Mouse (Mus musculus) heart, postnatal 0 days (tissue): ENCODE data around the gene Rpp14. TPM values are rescaled to one million over a fixed set of nuclear protein-coding genes. Genes with fewer than 3 reads are reported as not detected.

Experiments used
- ATAC-seq: fragments of 200-750 bp; cut with Nextera tagmentation; 2 replicates; pipeline ENCODE4 v1.8.0; 2017; ENCODE audit warnings: low read depth, moderate number of reproducible peaks, moderate library complexity; ENCODE audit not compliant: insufficient read depth
- DNase-seq: peaks from one replicate; pipeline ENCODE4 v3.0.0-alpha.2; 2016; ENCODE audit warnings: low spot score
- H3K27ac ChIP-seq: fragments of 300-500 bp; sonication (generic); 2 replicates; pipeline ENCODE4 v1.5.1; 2014; ENCODE audit warnings: low read depth, mild to moderate bottlenecking
- H3K27me3 ChIP-seq: fragments of 300-500 bp; sonication (generic); 2 replicates; pipeline ENCODE4 v1.6.1; 2014; ENCODE audit warnings: low read length, mixed read lengths; ENCODE audit not compliant: control insufficient read depth, insufficient read depth
- H3K36me3 ChIP-seq: fragments of 300-500 bp; sonication (generic); replicated peaks from 2 replicates; pipeline ENCODE4 v1.6.1; 2014; ENCODE audit warnings: low read length, mixed read lengths; ENCODE audit not compliant: control insufficient read depth, insufficient read depth
- H3K4me1 ChIP-seq: fragments of 300-500 bp; sonication (generic); 2 replicates; pipeline ENCODE4 v1.6.1; 2014; ENCODE audit warnings: antibody characterized with exemption; ENCODE audit not compliant: control insufficient read depth, insufficient read depth
- H3K4me2 ChIP-seq: fragments of 300-500 bp; sonication (generic); 2 replicates; pipeline ENCODE4 v1.6.1; 2014; ENCODE audit warnings: low read depth, mild to moderate bottlenecking, low read length, moderate library complexity
- H3K4me3 ChIP-seq: fragments of 300-500 bp; sonication (generic); 2 replicates; pipeline ENCODE4 v1.5.1; 2014; ENCODE audit warnings: low read depth, low read length
- H3K9ac ChIP-seq: fragments of 300-500 bp; sonication (generic); replicated peaks from 2 replicates; pipeline ENCODE4 v1.6.1; 2014; ENCODE audit warnings: low read depth, low read length, mixed read lengths
- H3K9me3 ChIP-seq: fragments of 300-500 bp; sonication (generic); replicated peaks from 2 replicates; pipeline ENCODE4 v1.6.1; 2016; ENCODE audit warnings: low read length; ENCODE audit not compliant: control insufficient read depth
- CTCF ChIP-seq: IDR thresholded peaks from 2 replicates; pipeline ENCODE4 v1.5.1; 2016; ENCODE audit warnings: antibody characterized with exemption, control low read depth, low read depth
- EP300 ChIP-seq: IDR thresholded peaks from 2 replicates; pipeline ENCODE4 v1.6.1; 2016; ENCODE audit warnings: antibody characterized with exemption, low read depth
- WGBS: fragments of 180-500 bp; shearing (Covaris S2); extraction: QIAGEN DNeasy Blood & Tissue Kit; methylation state at CpG from one replicate; pipeline ENCODE4 v1.1.7; 2014; 5-methylcytosine and 5-hydroxymethylcytosine counted together
- polyA plus RNA-seq: library from polyadenylated mRNA; unstranded; fragments of >200 nt; fragmentation: Nextera tagmentation; extraction: Ambion mirVana; gene quantifications from 2 replicates; pipeline ENCODE4 v1.2.1, GENCODE M21; 2015
- total RNA-seq: library from RNA; depleted of rRNA; stranded (reverse); fragments of >200 nt; gene quantifications from 2 replicates; pipeline ENCODE4 v1.2.3, GENCODE M21; 2014; ENCODE audit warnings: low replicate concordance

Gene Rpp14
- total and polyA plus RNA-seq, 2 experiments from 2014 or later: 42.4 to 61.8 TPM

DNA sequence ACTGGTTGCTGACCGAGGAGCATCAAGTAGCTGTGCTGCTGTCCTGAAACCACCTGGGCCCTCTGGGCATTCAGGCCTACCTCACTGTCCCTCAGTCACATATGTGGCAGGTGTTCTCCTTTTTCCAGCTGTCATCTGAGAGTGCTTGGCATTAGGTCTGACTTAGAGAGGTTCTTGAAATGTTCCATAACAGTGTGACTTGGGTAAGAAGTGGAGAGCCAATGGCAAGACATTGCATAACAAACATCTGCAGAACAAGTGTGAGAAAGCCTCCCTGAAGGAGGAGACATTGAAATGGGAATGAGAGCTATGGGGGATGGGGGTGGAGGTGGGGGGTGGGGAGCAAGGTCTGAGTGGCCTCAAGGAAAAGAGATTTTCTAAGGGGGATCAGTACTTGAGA, 2.8 kb downstream of the Rpp14 start:
- TF ChIP-seq EP300 (no peak), CTCF (no peak)
- Histone ChIP-seq H3K4me2 (no peak overlapping the region), H3K27ac (no peak overlapping the region), H3K9ac (no peak overlapping the region), H3K36me3 (peaks cover 42% of the 10 kb centered on the region), H3K27me3 (no peaks in the 10 kb centered on the region), H3K9me3 (no peaks in the 10 kb centered on the region), H3K4me3 (no peak overlapping the region), H3K4me1 (0 out of 2 replicates have a peak, but pooled peaks cover 14% of the 10 kb centered on the region)
- ATAC-seq (no peak), DNase-seq (no peak)
- 100% methylated on average over 1 of the region's 1 CpGs for WGBS

DNA sequence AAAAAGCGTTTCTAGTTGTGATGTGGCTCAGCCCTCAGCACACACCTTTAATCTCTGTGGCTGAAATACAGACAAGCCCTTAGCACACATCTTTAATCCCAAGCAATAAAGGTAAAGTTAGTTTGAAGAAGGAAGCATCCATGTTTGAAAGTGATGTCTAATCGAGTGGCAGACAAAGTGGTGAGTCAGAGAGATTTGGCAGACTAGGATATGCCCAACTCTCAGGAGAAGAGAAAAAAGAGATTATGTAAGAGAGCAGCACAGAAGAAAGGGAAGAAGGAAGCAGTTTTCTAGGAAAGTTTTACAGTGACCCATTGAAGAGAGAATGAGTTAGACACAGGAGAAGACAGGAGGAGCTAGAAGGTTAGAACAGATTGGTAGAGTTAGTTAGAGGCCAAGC, 8.8 kb downstream of the Rpp14 start:
- Histone ChIP-seq H3K9me3 (no peaks in the 10 kb centered on the region), H3K4me1 (no peaks in the 10 kb centered on the region), H3K27ac (no peak overlapping the region), H3K27me3 (no peaks in the 10 kb centered on the region), H3K4me2 (no peak overlapping the region), H3K4me3 (no peak overlapping the region), H3K9ac (no peak overlapping the region), H3K36me3 (peaks cover 61% of the 10 kb centered on the region)
- no peak for TF ChIP-seq EP300
- no peak for TF ChIP-seq CTCF
- WGBS: 85% methylated on average over 2 of the region's 2 CpGs
- no peak for DNase-seq
- no peak for ATAC-seq

DNA sequence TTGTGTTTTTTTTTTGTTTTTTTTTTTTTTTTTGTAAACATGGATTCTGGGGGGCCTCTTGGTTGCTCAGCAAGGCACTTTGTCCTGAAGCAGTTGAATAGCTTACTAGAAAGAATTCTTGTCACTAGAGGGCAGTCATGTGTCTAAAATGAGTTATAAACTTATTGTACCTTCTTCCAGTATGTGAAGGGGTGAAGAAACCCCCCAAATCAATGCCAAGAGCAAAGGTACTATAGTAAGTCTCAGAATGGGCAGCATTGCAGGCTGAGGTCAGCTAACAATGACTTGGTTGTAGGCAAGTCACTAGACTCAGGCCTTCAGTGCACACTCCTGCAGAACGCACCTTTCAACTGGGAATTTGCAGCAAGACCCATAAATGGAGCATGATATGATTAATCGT, 12.4 kb downstream of the Rpp14 start:
- H3K36me3 ChIP-seq: peaks cover 35% of the 10 kb centered on the region
- no peaks in the 10 kb centered on the region; the same call in 1 of the 2 replicates for H3K4me1 ChIP-seq
- no peak overlapping the region for H3K9ac ChIP-seq
- H3K4me3 ChIP-seq: no peak overlapping the region
- no peaks in the 10 kb centered on the region for H3K27me3 ChIP-seq
- no peak overlapping the region for H3K4me2 ChIP-seq
- TF ChIP-seq CTCF (peak; percentile 57), EP300 (no peak)
- WGBS: 86% methylated on average over 2 of the region's 2 CpGs
- H3K27ac ChIP-seq: no peak overlapping the region
- DNase-seq: peak; percentile 75
- ATAC-seq: no peak
- no peaks in the 10 kb centered on the region for H3K9me3 ChIP-seq

DNA sequence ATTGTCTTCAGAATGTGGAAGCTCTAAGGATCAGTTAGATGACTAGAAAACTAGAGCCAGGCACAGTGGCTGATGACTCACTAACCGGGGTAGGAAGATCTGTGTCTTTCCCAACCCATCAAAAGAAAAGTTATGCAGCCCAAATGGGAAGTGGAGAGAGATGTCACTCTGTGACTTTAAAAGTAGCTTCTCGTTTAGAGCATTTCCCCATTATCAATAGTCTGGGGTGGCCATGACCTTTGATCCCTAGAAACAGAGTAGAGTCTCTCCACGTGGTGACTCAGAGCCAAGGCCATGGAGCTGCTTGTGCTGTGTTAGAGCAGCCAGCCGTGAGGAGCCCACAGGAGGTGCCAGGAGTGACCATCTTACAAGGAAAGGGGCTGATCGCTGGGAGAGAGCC, 13.3 kb downstream of the Rpp14 start:
- H3K4me3 ChIP-seq: no peak overlapping the region
- no peak overlapping the region for H3K9ac ChIP-seq
- peaks cover 30% of the 10 kb centered on the region for H3K36me3 ChIP-seq
- no peaks in the 10 kb centered on the region; the same call in 1 of the 2 replicates for H3K4me1 ChIP-seq
- no peak overlapping the region for H3K27ac ChIP-seq
- WGBS: 51% methylated on average over 5 of the region's 5 CpGs
- H3K4me2 ChIP-seq: no peak overlapping the region
- TF ChIP-seq CTCF (no peak), EP300 (no peak)
- ATAC-seq: no peak
- no peaks in the 10 kb centered on the region for H3K9me3 ChIP-seq
- no peaks in the 10 kb centered on the region for H3K27me3 ChIP-seq
- no peak for DNase-seq

DNA sequence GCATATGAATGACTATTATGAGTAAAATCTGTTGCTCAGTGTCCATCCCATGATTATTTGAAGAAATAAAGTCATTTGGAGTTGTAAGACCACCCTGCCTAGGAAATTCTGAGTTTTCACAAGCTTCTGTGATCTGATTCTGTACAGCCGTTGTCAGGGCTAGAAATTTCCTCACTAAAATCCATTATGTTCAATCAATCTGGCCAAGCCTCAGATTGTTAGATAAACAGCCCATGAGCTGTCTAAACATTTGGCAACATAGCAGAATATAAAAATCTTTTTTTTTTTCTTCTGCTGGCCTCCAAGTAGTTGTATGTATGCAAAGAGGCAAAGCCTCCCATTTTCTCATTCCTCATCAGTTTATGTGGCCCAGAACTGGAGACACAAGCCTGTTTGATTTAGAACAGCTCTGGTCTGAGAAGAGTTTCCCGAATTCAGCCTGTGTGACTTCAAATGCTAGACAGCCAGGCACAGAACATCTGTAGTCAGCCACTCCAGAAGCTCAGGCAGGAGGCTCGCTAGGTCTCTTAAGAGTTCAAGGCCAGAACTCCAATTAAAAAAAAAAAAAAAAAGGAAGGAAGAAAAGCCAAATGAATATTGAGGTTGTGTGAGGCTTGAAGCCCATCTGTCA, 14.9 kb downstream of the Rpp14 start:
- ATAC-seq: no peak
- Histone ChIP-seq H3K4me2 (no peak overlapping the region; the same call in 1 of the 2 replicates), H3K9me3 (no peaks in the 10 kb centered on the region), H3K4me1 (peaks cover 8% of the 10 kb centered on the region), H3K27me3 (no peaks in the 10 kb centered on the region), H3K9ac (0 out of 2 replicates have a peak overlapping the region, but pooled peaks have one; percentile 38), H3K27ac (peak overlapping the region; percentile 81), H3K4me3 (no peak overlapping the region), H3K36me3 (peaks cover 15% of the 10 kb centered on the region)
- WGBS: 57% methylated on average over 3 of the region's 3 CpGs
- no peak for DNase-seq
- no peak for TF ChIP-seq EP300
- TF ChIP-seq CTCF: no peak

DNA sequence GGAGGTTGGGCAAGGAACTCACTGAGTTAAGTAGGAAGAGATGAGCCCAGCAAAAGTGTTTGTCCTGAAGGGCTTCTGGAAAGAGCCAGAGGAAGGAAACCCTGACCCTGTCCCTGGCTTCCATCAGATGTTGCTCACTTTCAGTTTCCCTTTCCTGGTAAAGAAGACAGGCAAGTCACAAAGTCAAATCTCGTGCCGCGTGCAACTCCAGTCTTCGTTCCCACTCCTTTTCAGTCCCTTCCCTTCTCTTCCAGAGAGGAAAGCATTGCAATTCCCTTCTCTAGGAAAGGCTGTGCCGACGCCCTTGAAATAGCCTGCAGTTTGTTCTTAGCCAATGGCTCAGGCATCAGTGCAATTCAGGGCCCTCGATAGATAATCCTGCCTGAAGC, 15.4 kb downstream of the Rpp14 start:
- TF ChIP-seq EP300 (no peak), CTCF (no peak)
- DNase-seq (peak; percentile 52), ATAC-seq (no peak)
- Histone ChIP-seq H3K4me3 (no peak overlapping the region), H3K36me3 (peaks cover 10% of the 10 kb centered on the region), H3K4me1 (peaks cover 8% of the 10 kb centered on the region), H3K27me3 (no peaks in the 10 kb centered on the region), H3K27ac (peak overlapping the region; percentile 81), H3K9ac (0 out of 2 replicates have a peak overlapping the region, but pooled peaks have one; percentile 38), H3K9me3 (no peaks in the 10 kb centered on the region), H3K4me2 (peak overlapping the region; percentile 28; the same call in 1 of the 2 replicates)
- 36% methylated on average over 7 of the region's 7 CpGs for WGBS
